Mouse (Mus musculus): ENCODE data around the gene Slc16a2.

The Slc16a2 gene

DNA sequence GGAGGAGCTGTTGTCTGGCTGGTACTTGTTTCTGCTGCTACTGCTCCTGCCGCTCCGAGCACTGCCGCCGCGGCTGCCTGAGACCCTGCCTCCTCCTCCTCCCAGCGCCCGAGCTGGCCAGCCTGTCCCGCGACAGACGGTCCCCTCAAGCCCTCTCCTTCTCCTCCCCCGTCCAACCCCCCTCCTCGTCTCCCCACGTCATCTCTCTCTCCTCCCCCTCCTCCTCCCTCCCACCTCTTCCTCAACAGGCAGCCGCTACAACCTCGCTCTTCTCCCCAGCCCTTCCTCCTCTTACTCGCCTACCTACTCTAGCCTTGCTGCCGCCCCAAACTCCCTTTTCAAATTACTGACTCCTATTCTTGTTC is at the start of gene Slc16a2:
Gene Slc16a2, minus strand, starts transcription at position 152 of the 365 bp plus-strand sequence.
- peak; percentile 78 for DNase-seq

DNA sequence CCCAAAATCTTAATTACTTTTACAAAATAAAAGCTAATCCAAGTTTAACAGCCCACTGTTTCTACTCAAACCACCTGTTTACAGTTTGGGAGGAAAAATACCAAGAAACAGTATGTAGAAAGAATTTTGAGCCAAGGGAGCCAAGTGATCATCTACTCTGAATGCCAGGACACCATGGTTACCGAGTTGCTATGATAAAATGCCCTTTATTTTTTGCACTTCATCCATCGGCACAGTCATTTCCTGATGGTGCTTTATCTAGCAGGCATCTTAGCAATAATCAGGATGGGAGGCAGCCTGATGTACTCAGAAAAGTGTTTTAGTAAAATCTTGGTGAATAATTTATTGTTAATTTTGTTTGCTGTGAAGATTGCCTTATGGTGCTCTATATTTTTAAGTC is 41.7 kb upstream of the Slc16a2 start:
- DNase-seq, result no peak

DNA sequence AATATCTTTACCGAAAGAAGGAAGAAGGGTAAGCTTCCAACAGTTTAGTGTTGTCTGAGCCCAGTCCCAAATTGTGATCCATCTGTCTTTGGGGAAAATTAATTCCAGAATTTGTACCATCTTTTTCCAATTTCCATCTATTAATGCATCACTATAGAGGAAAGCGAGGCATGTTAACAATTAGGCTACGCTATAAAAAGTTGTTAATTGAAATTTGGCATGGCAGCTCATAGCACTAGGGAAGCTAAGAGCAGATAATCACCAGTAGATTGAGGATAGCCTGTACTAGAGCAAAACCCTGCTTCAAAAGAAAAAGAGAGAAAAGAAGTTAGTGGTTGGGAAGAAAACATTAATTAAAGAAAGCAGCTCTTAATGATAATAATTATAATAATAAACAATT is 41.1 kb upstream of the Slc16a2 start:
- DNase-seq, result no peak

DNA sequence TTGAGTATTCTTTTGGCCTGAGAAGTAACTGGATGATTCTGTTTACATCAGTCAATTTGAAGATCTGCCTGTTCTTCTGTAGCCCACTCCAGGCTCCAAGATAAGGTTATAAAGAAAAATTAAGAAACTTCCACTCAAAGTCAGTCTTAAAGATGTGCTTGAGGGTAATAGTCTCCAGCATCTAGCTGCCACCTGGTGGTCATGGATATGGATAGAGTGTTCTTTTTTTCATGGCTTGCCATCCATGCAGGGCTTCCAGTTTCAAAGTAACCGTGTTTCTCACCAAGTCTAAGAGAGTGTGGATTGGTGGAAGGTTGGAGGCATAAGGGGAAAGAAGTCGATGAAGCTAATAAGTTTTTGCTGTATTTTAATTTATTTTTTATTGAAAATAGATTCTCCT is 23.5 kb upstream of the Slc16a2 start:
- DNase-seq, result peak; percentile 54

DNA sequence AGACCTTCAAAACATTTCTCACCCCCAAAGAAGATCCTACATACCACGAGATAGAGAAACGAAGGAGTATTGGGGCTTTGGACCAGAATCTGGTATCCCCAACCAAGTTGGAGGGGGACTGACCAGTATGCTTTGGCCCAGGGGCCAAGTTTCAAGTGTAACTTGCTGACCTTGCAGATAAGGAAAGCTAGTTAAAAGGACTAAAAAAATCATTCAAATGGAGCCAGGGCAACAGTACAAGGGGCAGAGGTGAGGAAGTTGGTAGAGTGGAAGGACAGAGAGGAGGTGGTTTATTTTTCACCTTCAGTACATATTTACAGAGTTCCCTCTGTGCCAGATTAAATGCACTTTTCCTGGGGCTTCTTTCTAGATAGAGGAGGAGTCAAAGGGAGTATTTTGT is 7.1 kb upstream of the Slc16a2 start:
- peak; percentile 10 for DNase-seq

DNA sequence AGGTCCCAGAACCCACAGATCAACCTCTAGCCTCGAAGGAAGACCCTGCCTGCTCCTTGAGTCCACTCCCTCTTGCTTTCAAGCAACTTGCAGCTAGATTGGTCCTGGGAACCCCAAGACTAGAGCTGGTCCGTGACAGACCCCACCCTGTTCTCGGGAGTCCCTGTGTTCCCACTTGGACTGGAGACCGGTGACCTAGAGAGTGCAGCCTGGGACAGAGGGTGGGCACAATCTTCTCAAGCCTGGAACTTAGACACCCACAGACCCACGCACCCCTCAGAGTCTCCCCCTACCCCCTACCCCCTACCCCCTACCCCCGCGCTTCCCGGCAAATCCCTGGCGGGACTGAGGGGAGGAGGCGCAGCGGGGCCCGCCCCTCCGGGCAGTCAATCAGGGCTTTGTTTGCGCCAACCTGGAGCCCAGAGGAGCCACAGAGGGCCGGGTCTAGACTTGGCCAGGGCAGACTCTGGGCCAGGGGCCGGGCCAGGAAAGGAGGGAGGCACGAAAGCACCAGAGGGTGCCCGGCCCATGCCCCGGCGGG is 558 bp upstream of the Slc16a2 start:
- peak; percentile 76 for DNase-seq

DNA sequence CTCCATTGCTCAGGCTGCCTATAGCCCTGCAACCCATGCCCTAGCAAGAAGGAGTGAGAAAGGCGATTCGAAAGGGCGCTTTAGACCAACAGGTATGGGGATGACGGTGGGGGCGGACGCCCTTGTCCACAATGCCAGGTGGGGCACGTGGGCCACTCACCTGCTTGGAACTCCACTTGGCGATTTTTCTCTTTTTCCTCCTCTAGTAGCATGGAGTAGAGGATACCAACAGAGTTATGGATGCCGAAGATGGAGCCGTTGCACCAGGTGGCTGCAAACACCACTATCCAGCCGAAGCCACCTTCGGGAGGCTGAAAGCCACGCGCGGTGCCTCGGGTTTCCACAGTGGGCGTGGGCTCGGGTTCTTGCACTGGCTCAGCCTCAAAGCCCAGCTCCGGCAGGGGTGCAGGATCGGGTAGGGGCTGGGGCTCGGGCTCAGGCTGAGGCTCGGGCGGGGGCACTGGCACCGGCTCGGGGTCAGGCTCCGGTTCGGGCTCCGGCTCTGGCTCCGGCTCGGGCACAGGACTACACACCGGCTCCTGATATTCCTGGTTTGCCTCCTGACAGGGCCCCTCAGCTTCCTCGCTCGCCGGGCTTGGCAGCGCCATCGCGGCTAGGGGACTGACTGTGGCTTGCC is 470 bp downstream of the Slc16a2 start:
- DNase-seq, result peak; percentile 3

DNA sequence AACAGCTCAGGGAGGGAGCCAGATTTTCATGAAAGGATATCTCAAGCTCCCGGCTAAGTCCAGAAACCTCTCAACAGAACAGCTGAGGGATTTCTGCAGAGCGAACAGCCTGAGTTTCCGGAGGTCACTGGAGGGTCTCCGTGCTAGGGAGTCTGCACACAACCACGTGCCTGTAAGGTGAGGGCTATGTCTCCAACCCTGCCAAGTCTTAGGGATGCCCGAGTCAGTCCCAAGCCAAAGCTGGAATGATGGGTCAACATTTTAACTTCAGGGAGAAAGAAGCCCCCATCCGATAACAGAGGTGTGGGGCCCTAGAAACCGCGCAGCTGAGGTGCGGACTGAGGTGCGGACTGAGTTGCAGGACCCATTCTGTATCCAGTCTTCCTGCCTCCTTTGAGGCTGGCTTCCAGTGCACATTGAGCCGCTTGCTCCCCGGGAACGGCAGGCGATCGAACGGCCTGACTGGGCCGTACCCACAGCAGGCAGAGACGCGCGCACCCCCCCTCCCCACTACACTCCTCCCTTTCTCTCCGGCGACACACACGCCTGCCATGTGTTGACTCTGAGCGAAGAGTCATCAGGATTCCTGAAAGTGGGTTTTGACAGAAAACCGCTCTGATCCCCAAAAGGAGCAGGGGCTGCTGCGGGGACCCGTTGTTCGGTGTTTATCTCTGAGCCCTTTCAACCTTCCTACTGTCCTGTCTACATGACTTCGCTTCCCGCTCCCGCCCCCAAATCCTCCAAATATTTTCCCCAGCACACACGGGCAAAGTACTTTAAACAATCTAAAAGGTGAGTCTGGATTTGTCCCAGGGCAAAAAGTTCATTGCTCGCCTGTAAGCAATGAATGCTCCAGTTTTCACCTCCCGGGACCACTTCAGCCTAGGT is 1.2 kb downstream of the Slc16a2 start:
- peak; percentile 11 for DNase-seq

DNA sequence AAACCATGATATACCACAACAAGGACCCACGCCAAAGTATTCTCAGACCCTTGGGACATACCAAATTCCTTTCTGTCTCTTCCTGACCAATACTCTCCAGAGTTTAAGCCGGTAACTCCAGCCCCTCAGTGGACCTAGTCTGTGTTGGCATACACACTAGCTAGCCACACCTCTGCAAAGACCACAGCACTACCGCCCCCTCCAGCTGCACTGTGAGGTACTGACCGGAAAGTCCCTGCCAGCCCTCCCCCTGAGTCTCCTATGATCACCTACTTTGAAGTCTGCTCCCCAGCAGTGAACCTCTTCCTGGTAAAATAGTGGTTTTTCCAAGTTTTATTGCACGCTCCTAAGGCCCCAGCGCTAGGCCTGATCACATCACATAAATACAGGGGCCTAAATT is 2.5 kb downstream of the Slc16a2 start:
- DNase-seq, result no peak

DNA sequence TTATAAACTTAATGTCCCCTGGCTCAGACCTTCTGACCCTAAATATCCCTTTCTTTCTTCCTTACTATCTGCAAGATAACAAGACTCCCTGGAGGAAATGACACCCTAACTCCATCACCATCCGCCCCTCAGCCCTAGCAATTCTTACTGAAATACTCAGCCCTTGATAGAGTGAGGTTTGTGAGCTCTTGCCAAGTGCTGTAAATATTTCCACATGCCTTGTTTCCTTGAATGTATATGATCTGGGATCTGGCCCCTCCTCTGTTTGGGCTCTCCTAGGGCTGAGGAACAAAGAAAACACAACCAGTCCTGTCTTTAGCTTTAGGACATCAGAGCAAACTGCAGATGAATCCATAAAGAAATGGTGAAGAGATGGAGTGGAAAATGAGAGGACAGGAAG is 9.1 kb downstream of the Slc16a2 start:
- DNase-seq, result no peak

DNA sequence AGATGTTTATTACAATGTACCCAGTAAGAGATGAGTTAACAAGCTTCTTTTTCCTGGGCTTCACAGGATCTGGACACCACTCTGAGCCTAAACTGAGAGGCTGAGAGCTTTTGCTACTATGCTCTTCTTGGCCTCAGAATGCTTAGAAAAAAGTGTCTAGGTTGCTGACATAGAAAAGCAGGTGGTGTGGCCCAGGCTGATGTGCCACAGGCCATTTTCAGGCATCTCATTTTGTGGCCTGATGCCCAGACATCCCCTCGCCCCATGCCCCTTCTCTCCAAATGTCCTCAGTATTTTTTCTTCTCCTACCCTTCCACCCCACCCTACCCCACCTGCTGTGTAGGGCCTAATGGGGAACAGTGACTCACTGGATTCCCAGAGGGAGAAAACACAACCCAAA is 11.3 kb downstream of the Slc16a2 start:
- no peak for DNase-seq

DNA sequence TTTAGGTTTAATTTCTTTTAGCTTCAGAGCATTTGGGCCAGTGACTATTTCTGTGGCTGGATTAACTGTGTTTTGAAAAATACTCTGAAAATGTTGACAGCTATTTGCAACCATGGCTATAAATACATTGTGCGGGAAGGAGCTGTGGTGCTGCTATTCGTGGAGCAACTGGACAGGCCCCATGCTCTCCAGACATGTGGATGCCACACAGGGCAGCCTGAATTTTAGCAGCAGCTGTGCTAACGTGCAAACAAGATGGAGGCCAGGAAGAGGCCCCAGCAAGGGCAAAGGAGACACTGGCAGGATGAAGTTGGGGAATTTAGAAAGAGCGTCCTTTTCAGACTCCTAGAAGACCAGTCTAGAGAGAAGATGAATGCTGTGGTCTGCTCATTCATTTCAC is 15.4 kb downstream of the Slc16a2 start:
- no peak for DNase-seq

DNA sequence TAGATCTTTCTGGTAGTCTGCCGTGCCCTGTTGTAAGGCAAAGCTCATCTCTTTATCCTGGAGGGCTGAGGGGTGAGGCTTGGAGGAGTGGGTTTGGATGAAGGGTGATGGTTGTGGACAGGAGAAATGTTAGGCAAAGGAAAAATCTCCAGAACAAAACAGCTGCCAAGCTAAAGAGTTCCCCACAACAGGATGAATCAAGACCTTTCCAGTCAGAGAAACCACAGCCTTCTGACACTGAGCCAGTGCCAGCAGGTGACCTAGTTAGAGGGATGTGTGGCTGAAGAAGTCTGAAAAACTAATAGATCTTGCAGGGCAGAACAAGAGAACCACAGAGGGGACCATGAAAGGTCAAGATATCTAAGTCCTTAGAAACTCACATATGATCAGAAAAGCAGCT is 24.8 kb downstream of the Slc16a2 start:
- no peak for DNase-seq

DNA sequence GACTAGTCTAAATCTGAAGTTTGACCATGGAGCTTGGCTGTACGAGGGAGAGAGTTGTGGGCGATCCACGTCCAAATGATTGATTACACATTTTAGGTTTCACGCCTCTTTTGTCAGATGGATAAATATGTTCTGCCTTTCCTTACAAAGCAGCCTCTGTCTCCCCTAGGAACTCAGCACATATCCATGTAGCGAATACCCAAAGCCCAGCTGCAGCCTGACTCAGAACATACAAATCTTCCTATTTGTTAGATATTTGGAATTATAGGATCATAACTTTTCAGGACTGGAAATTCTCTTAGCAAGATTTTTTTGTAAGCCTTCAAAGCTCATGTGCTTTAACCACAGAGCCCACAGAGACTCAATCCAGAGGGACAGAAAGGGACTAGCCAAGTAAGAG is 26.3 kb downstream of the Slc16a2 start:
- no peak for DNase-seq

DNA sequence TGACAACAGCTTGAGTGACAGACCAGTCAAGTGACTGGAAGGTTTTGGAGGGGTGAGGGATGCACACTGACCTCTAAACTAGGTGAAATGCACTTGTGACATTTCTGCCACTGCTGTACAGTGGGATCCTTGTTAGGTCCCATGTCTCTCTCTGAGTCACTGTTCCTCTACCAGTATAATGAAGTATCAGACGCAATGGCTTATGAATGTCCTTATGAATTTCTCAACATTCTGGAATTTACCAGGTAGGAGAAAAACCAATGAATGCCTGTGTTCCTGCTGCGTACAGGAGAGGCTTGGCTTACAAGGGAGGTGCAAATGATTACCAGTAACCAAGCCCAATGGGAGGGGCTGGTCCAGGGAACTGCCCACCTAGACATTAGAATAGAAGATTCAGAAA is 30.5 kb downstream of the Slc16a2 start:
- DNase-seq, result no peak

DNA sequence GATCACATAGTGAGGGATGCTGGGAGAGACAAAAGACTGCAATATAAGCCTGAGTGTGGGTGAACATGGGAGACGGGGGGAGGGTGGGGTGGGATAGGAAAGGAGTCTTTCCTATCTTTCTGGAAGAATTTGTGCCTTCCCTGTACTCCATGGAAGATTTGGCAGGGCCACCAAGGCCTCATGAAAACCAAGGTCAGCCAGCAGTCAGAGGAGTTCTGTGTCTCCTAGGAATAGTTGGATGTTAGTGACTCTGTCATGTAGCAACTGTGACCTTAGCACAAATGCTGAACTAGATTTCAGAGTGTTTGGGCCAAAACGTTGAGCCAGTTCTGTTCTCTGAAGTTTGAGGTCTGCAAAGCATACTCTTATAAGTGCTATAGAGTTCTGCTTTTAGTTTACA is 36.1 kb downstream of the Slc16a2 start:
- no peak for DNase-seq

DNA sequence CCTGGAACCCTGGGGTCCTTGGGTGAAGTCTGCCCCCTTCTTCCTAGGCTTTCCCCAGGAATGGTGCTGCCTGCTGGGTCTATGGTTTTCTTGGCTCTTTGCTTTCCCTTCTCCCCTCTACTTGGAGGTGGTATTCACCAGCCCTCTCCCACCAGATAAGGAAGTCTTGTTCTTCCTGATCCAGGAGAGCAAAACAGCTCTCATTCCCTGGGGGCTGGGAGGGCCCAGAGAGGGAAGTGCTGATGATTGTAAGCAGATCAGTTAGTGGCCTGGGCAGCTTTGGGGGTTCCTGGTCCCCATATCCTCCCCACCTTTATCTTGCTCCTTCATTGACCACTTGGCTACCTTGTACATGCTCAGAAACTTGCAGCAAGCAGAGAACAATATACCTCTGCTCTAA is 45.4 kb downstream of the Slc16a2 start:
- no peak for DNase-seq

DNA sequence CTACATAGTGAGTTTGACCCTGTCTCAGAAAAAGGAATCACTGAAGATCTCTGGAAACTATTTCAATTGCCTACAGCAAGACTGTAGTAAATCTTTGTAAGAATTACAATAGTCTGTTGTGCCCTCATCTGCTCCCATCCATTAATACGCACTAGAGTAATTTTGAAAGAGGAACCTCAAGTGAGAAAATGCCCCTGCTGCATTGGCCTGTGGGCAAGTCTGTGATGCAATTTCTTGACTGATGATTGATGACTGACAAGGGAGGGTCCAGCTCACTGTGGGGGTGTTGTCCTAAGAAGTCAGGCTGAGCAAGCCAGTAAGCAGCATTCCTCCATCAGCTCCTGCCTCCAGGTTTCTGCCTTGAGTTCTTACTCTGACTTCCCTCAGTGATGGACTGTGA is 75.6 kb downstream of the Slc16a2 start:
- DNase-seq, result no peak

DNA sequence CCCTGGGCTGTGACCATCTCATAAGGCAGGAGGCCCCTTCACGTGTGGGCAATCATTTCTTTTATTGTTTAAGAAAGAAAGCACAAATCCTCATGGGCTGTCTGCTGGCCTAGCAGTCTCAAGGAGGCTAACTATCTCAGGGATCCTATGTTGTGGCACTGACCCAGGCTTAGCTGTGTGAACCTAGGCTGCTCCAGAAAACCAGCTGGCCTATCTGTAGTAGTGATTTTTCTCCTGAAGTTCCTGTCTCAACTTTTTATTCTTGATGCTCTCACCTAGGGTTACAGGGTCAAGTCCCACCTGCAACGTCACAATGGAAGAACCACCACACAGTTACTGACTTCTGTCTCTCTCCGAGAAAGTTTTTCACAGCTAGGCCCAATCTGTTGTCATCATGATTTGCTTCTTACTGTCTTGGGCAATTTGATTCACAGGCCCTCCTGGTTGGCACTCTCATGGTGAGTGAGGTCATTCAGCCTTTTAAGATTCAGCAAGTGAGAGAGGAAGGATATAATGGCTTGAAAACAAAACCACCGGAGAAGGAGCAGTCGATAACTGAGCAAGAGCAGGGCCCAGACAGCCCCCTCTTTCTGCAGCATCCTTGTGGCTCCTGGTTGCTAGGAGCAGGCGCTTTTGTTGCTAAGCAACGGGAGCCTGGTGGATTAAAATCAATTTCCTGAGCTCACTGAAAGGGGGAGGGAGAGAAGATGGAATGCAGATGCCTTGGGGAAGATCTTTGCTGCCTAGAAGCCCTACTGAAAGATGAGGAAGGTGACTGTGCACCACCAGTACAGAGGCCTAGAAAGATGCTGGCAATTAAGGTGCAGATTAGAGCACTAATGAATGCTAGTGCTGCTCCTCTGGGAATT is 77.4 kb downstream of the Slc16a2 start:
- DNase-seq, result no peak

DNA sequence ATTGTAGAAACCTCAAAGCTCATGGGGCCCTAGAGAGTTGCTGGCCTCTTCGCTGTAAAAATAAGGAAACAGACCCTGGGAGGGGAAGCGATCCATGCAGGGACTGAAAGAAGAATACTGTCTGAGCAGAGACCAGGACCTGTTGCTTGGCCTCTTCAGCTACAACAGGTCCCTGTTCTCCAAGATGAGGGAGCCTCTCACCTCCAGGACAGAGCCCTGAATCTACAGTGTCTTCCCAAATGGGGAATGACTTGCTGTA is 79.8 kb downstream of the Slc16a2 start:
- no peak for DNase-seq

DNA sequence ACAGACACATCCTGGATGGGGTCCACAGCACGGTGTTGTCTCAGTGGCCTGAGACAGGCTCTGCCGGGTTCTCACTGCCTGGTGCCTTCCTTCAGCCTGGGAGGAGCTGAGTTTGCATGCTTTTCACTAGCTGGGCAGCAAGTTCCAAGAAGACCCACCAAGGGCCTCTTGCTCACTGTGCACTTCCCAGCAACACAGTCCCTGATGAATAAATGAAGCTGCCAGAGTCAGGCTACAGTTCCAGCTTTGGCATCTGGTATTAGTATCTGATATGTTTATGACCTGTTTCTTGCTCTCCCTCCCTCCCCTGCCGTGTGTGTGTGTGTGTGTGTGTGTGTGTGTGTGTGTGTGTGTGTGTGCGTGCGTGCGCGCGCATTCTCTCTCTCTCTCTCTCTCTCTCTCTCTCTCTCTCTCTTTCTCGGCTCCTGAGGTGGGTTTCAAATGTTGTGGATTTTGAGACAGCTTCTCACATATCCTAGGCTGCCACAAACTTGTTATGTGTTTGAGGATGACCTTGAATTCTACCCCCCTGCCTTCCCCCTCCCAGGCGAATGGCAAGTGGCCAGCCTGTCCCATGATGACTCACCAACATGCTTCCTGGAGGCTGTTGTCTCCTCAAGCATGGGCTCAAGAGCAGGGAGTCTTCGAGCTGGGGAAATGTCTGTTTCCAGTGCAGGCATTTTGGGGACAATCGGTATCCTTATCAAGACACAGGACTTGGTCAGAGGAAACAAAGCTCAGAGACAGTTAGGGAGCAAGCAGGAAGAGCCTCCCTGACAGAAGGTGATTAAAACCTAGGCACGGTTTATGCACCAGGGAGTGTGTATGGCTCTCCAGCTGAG is 80.3 kb downstream of the Slc16a2 start:
- DNase-seq, result peak; percentile 55

DNA sequence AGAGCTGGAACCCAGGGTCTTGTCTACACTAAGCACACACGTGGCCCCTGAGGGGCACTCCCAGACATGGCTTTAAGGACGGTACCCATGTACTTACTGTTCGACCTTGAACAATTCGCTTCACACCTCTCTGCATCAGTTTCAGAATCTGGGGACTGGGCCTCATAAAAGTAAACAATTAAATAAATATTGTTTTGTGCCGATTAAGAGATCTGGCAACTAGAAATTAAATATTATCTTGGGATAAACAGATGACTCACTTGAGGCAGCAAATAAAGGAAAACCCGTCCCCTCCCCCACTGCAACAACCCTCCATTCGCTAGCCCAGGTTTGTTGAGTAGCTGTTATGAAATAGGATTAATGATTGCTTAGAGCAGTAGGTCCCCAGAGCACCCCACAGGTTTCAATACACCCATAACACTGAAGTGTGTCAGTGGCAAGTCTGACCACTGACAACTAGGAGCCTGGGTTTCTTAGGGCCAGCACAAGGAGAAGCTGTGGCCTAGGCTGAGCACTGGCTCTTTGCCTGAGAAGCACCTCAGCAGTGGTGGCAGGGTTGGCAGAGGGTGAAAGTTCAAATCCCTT is 87.7 kb downstream of the Slc16a2 start:
- DNase-seq, result peak; percentile 24
